In the genomic region with DNA sequence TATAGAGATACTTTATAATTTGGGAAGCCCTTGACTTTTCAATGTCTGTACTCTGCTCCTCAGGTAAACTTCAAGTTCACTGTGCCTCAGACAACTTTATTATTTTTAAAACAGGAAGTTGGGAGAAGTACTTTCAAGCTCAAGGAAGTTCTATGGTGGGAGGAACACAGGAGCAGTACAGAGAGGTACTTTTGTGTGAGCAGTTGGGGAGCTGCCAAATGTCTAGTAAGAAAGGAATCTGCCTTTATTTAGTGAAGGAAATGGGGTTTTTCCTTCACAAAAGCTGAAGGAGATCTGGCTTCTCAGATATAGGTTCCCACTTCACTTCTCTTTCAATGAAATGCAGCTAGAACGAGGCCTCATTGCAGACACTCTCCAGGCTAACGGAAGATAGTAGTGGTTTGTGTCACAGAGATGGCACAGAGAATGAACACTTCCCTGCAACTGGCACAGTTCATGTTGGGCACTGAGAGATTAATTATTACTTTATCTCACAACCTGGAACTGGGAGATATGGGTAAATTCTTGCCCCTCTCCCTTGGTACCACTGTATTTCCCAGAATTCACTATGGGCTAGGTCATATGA, we compare ENCODE assay signal across 15 mouse cellular contexts. TPM values are rescaled to one million over a fixed set of nuclear protein-coding genes. Genes with fewer than 3 reads are reported as not detected.
DNase-seq lines count a peak whose midpoint lies in the region; ATAC-seq and TF ChIP-seq lines count a peak whose summit lies in the region.
"Had no signal": no experiment of that assay in that cellular context is flagged by ENCODE, and none has a peak within 500 bp of the region (broad histone marks: within the 10 kb centered on the region; RNA-seq: fewer than 3 reads in every experiment).

No protein-coding gene starts in this region.

- DNase-seq in kidney, adult 2 months, result peak; percentile 27
- no peak for DNase-seq in kidney, adult 18-20 months
- peak; percentile 2 for DNase-seq in Muller cell, postnatal 12 days (ENCODE audit: inconsistent ontology term)
- no peak for DNase-seq in adrenal gland, postnatal 14 days
- DNase-seq: cerebellum, postnatal 25 days; gastrocnemius, postnatal 36 days; layer of hippocampus, adult 9-11 months; liver, embryonic 13.5 days; right cerebral cortex, postnatal 4 days; thymus, postnatal 25 days had no signal

- TF ChIP-seq CTCF in kidney, adult 2 months (conservative IDR thresholded peaks at IDR 0.05; ENCODE audit: insufficient read depth, insufficient read length, low read depth, low read length), result no peak
- TF ChIP-seq CTCF in embryonic fibroblast, embryonic 13.5 days (IDR thresholded peaks at IDR 0.05; ENCODE audit: borderline replicate concordance, insufficient read depth, low read length), result no peak

- TF ChIP-seq POLR2A in kidney, adult 2 months (IDR thresholded peaks at IDR 0.05; ENCODE audit: low read depth, low read length), result no peak
- TF ChIP-seq POLR2A in embryonic fibroblast, embryonic 13.5 days (IDR thresholded peaks at IDR 0.05; ENCODE audit: low read depth, low read length), result no peak

- no peak overlapping the region for H3K4me3 ChIP-seq in kidney, adult 2 months (ENCODE audit: insufficient read depth, low read depth, low read length)
- no peak overlapping the region for H3K4me3 ChIP-seq in embryonic fibroblast, embryonic 13.5 days (ENCODE audit: insufficient read depth, low read length)
- H3K4me3 ChIP-seq in lung, embryonic 15.5 days, result no peak overlapping the region
- H3K4me3 ChIP-seq: liver, embryonic 13.5 days; myocyte had no signal

- 69% methylated on average over 2 of the region's 2 CpGs for WGBS in kidney, adult 2 months
- WGBS in lung, embryonic 15.5 days, result 50% methylated on average over 2 of the region's 2 CpGs

- H3K4me2 ChIP-seq in lung, embryonic 15.5 days, result no peak overlapping the region
- H3K4me2 ChIP-seq: liver, embryonic 13.5 days had no signal

- H3K9ac ChIP-seq in lung, embryonic 15.5 days, result no peak overlapping the region
- H3K9ac ChIP-seq: liver, embryonic 13.5 days had no signal

- no peaks in the 10 kb centered on the region for H3K27me3 ChIP-seq in kidney, adult 2 months (replicated peaks; ENCODE audit: control insufficient read depth, insufficient read depth, low read length)
- H3K27me3 ChIP-seq in lung, embryonic 15.5 days, result no peaks in the 10 kb centered on the region
- H3K27me3 ChIP-seq: liver, embryonic 13.5 days; Patski had no signal

- no peak; the same call in 1 of the 2 replicates for ATAC-seq in lung, embryonic 15.5 days (ENCODE audit: borderline replicate concordance, extremely low read depth, low FRiP score, low TSS enrichment)
- ATAC-seq in cerebellum, adult (ENCODE audit: insufficient number of reproducible peaks, low FRiP score, low TSS enrichment), result no peak
- ATAC-seq: Patski had no signal

- H3K4me1 ChIP-seq in kidney, adult 2 months (ENCODE audit: control insufficient read depth, insufficient read depth, low read length), result no peaks in the 10 kb centered on the region
- H3K4me1 ChIP-seq in embryonic fibroblast, embryonic 13.5 days (ENCODE audit: control insufficient read depth, insufficient read depth, low read length), result peaks cover 7% of the 10 kb centered on the region
- H3K4me1 ChIP-seq in lung, embryonic 15.5 days, result no peaks in the 10 kb centered on the region
- H3K4me1 ChIP-seq: liver, embryonic 13.5 days had no signal

- no peaks in the 10 kb centered on the region for H3K9me3 ChIP-seq in lung, embryonic 15.5 days
- H3K9me3 ChIP-seq: liver, embryonic 13.5 days had no signal

- H3K36me3 ChIP-seq in kidney, adult 2 months (ENCODE audit: control insufficient read depth, insufficient read depth, low read length), result no peaks in the 10 kb centered on the region
- H3K36me3 ChIP-seq in lung, embryonic 15.5 days, result no peaks in the 10 kb centered on the region
- H3K36me3 ChIP-seq: liver, embryonic 13.5 days had no signal

- no peak overlapping the region for H3K27ac ChIP-seq in kidney, adult 2 months (ENCODE audit: insufficient read depth, low read depth, low read length)
- 0 out of 2 replicates have a peak overlapping the region, but pooled peaks have one; percentile 11 for H3K27ac ChIP-seq in embryonic fibroblast, embryonic 13.5 days (ENCODE audit: insufficient read depth, low read length)
- 0 out of 2 replicates have a peak overlapping the region, but pooled peaks have one; percentile 45 for H3K27ac ChIP-seq in lung, embryonic 15.5 days
- H3K27ac ChIP-seq: liver, embryonic 13.5 days had no signal

RNA-seq across cellular contexts. Expression of a gene that starts 3.7 kb away (rescaled TPM):
- polyA plus RNA-seq in kidney, adult 2 months (2012; rRNA removed), result 7.9 and 8.2 TPM in 2 replicates
- polyA plus RNA-seq in embryonic fibroblast, embryonic 13.5 days (2011; ENCODE audit: insufficient read length, low read depth, missing spikeins), result 0.97 and 2.7 TPM in 2 replicates
- polyA plus RNA-seq in lung, embryonic 15.5 days (2015; fragmentation: Nextera tagmentation; extraction: Ambion mirVana), result 2.1 and 2.6 TPM in 2 replicates
- total RNA-seq in adrenal gland, postnatal 14 days (2021), result 14.6 and 22.4 TPM in 2 replicates

Comparison
In these comparisons a context has a peak if more than half of its experiments do, and no peak if none do; other contexts are left out.
1. DNase-seq: peak in kidney, adult 2 months (single experiment) and Muller cell, postnatal 12 days (single experiment); none in kidney, adult 18-20 months (single experiment) and adrenal gland, postnatal 14 days (single experiment).